Mouse (Mus musculus): ENCODE measurements around the gene Glis3.

- TF ChIP-seq POLR2A (IDR thresholded peaks at IDR 0.05; ENCODE audit: borderline replicate concordance, extremely low read depth, low read depth, low read length) (no peak), CTCF (IDR thresholded peaks at IDR 0.05; ENCODE audit: insufficient read depth, low read length) (no peak)
Observed at GRCm38 (mm10) chr19:28569856-28570255, 110.0 kb downstream of the Glis3 start.

Data from lung, adult 2 months (tissue).